Comparison of ENCODE assay signal across 9 mouse cellular contexts in genomic region chr9:20869246-20869645, GRCm38 (mm10). TPM values are rescaled to one million over a fixed set of nuclear protein-coding genes. Genes with fewer than 3 reads are reported as not detected.
DNase-seq lines count a peak whose midpoint lies in the region; ATAC-seq lines count a peak whose summit lies in the region.
"Had no signal": no experiment of that assay in that cellular context is flagged by ENCODE, and none has a peak within 500 bp of the region (broad histone marks: within the 10 kb centered on the region; RNA-seq: fewer than 3 reads in every experiment).

No protein-coding gene starts in this region.

- H3K4me3 ChIP-seq in forebrain, embryonic 10.5 days, result peak overlapping the region; percentile 43
- H3K4me3 ChIP-seq in forebrain, embryonic 11.5 days (ENCODE audit: low read depth, low read length), result no peak overlapping the region
- H3K4me3 ChIP-seq in embryonic facial prominence, embryonic 12.5 days, result peak overlapping the region; percentile 38
- H3K4me3 ChIP-seq in limb, embryonic 10.5 days, result peak overlapping the region; percentile 47
- peak overlapping the region; percentile 7; the same call in 1 of the 2 replicates for H3K4me3 ChIP-seq in neural tube, embryonic 12.5 days

- no peak overlapping the region for H3K9ac ChIP-seq in forebrain, embryonic 11.5 days (ENCODE audit: low read length)
- no peak overlapping the region for H3K9ac ChIP-seq in embryonic facial prominence, embryonic 12.5 days
- no peak overlapping the region for H3K9ac ChIP-seq in neural tube, embryonic 12.5 days

- H3K4me2 ChIP-seq in forebrain, embryonic 11.5 days (ENCODE audit: low read depth, low read length, severe bottlenecking), result no peak overlapping the region; the same call in 1 of the 2 replicates
- peak overlapping the region; percentile 49 for H3K4me2 ChIP-seq in embryonic facial prominence, embryonic 12.5 days (replicated peaks)
- peak overlapping the region; percentile 48 for H3K4me2 ChIP-seq in neural tube, embryonic 12.5 days (replicated peaks)

- H3K27me3 ChIP-seq in forebrain, embryonic 10.5 days (ENCODE audit: poor library complexity, severe bottlenecking), result peaks cover 54% of the 10 kb centered on the region
- H3K27me3 ChIP-seq in forebrain, embryonic 11.5 days (ENCODE audit: control insufficient read depth, insufficient read depth, low read length), result peaks cover 28% of the 10 kb centered on the region
- H3K27me3 ChIP-seq in embryonic facial prominence, embryonic 12.5 days, result peaks cover 45% of the 10 kb centered on the region
- H3K27me3 ChIP-seq in limb, embryonic 10.5 days (ENCODE audit: low read depth, poor library complexity, severe bottlenecking), result peaks cover 60% of the 10 kb centered on the region
- peaks cover 41% of the 10 kb centered on the region for H3K27me3 ChIP-seq in neural tube, embryonic 12.5 days (replicated peaks)

- no peaks in the 10 kb centered on the region for H3K36me3 ChIP-seq in forebrain, embryonic 10.5 days (replicated peaks)
- no peaks in the 10 kb centered on the region for H3K36me3 ChIP-seq in forebrain, embryonic 11.5 days (ENCODE audit: control insufficient read depth, insufficient read depth, low read length)
- no peaks in the 10 kb centered on the region for H3K36me3 ChIP-seq in embryonic facial prominence, embryonic 12.5 days
- no peaks in the 10 kb centered on the region for H3K36me3 ChIP-seq in limb, embryonic 10.5 days
- H3K36me3 ChIP-seq in neural tube, embryonic 12.5 days, result no peaks in the 10 kb centered on the region

- peaks cover 9% of the 10 kb centered on the region for H3K4me1 ChIP-seq in forebrain, embryonic 10.5 days
- H3K4me1 ChIP-seq in forebrain, embryonic 11.5 days (replicated peaks; ENCODE audit: control insufficient read depth, insufficient read depth, low read length), result 0 out of 2 replicates have a peak, but pooled peaks cover 2% of the 10 kb centered on the region
- no peaks in the 10 kb centered on the region for H3K4me1 ChIP-seq in embryonic facial prominence, embryonic 12.5 days
- H3K4me1 ChIP-seq in limb, embryonic 10.5 days, result peaks cover 12% of the 10 kb centered on the region
- no peaks in the 10 kb centered on the region for H3K4me1 ChIP-seq in neural tube, embryonic 12.5 days

- no peak for DNase-seq in forebrain, embryonic 10.5 days (ENCODE audit: extremely low spot score, low spot score)
- DNase-seq in forebrain, embryonic 11.5 days (ENCODE audit: low spot score), result no peak
- peak; percentile 43 to 50 for DNase-seq in B cell, adult 2 months
- DNase-seq in limb, embryonic 10.5 days (ENCODE audit: low spot score), result no peak
- DNase-seq in urinary bladder, postnatal 10 days (ENCODE audit: low spot score), result no peak
- no peak for DNase-seq in yolk sac, embryonic 10.5 days (ENCODE audit: low spot score)

- no peak overlapping the region for H3K27ac ChIP-seq in forebrain, embryonic 10.5 days
- H3K27ac ChIP-seq in forebrain, embryonic 11.5 days (ENCODE audit: low read depth, low read length), result no peak overlapping the region
- H3K27ac ChIP-seq in embryonic facial prominence, embryonic 12.5 days, result no peak overlapping the region
- H3K27ac ChIP-seq in limb, embryonic 10.5 days, result no peak overlapping the region
- no peak overlapping the region for H3K27ac ChIP-seq in neural tube, embryonic 12.5 days

- ATAC-seq in forebrain, embryonic 11.5 days (replicated peaks; ENCODE audit: low FRiP score), result no peak
- no peak for ATAC-seq in embryonic facial prominence, embryonic 12.5 days (ENCODE audit: insufficient number of reproducible peaks, insufficient read depth, low FRiP score, low TSS enrichment)
- no peak for ATAC-seq in neural tube, embryonic 12.5 days (ENCODE audit: low FRiP score, low read depth)
- ATAC-seq: Patski had no signal

- H3K9me3 ChIP-seq in forebrain, embryonic 10.5 days, result no peaks in the 10 kb centered on the region
- no peaks in the 10 kb centered on the region for H3K9me3 ChIP-seq in forebrain, embryonic 11.5 days (ENCODE audit: control insufficient read depth, low read length)
- H3K9me3 ChIP-seq in embryonic facial prominence, embryonic 12.5 days, result no peaks in the 10 kb centered on the region
- no peaks in the 10 kb centered on the region for H3K9me3 ChIP-seq in limb, embryonic 10.5 days (replicated peaks)
- H3K9me3 ChIP-seq in neural tube, embryonic 12.5 days, result no peaks in the 10 kb centered on the region

- 10% methylated on average over 19 of the region's 19 CpGs for WGBS in forebrain, embryonic 10.5 days
- WGBS in forebrain, embryonic 11.5 days, result 10% methylated on average over 19 of the region's 19 CpGs
- 4% methylated on average over 19 of the region's 19 CpGs for WGBS in embryonic facial prominence, embryonic 12.5 days
- whole genome bisulfite sequencing in limb, embryonic 10.5 days, result 5% methylated on average over 19 of the region's 19 CpGs
- 5% methylated on average over 19 of the region's 19 CpGs for WGBS in neural tube, embryonic 12.5 days

RNA-seq across cellular contexts. Expression of gene A230050P20Rik, which starts 0.8 kb away (rescaled TPM):
- 1.2 and 1.9 TPM in 2 replicates for polyA plus RNA-seq in forebrain, embryonic 10.5 days (2016; fragmentation: Nextera tagmentation; extraction: Ambion mirVana)
- 1.3 and 1.6 TPM in 2 replicates for polyA plus RNA-seq in forebrain, embryonic 11.5 days (2014; fragmentation: Nextera tagmentation; extraction: Ambion mirVana)
- polyA plus RNA-seq in embryonic facial prominence, embryonic 12.5 days (2016; fragmentation: Nextera tagmentation; extraction: Ambion mirVana), result 3.0 and 3.9 TPM in 2 replicates
- polyA plus RNA-seq in limb, embryonic 10.5 days (2016; fragmentation: Nextera tagmentation; extraction: Ambion mirVana), result 1.7 and 1.8 TPM in 2 replicates
- polyA plus RNA-seq in neural tube, embryonic 12.5 days (2016; fragmentation: Nextera tagmentation; extraction: Ambion mirVana), result 1.4 and 1.6 TPM in 2 replicates

RNA-seq across cellular contexts. Expression of gene Angptl6, which starts 10.3 kb away (rescaled TPM):
- polyA plus RNA-seq in forebrain, embryonic 10.5 days (2016; fragmentation: Nextera tagmentation; extraction: Ambion mirVana), result 4.4 and 5.1 TPM in 2 replicates
- polyA plus RNA-seq in forebrain, embryonic 11.5 days (2014; fragmentation: Nextera tagmentation; extraction: Ambion mirVana), result 4.3 and 5.3 TPM in 2 replicates
- 3.5 and 3.7 TPM in 2 replicates for polyA plus RNA-seq in embryonic facial prominence, embryonic 12.5 days (2016; fragmentation: Nextera tagmentation; extraction: Ambion mirVana)
- polyA plus RNA-seq in limb, embryonic 10.5 days (2016; fragmentation: Nextera tagmentation; extraction: Ambion mirVana), result 2.4 and 2.9 TPM in 2 replicates
- 5.8 and 6.7 TPM in 2 replicates for polyA plus RNA-seq in neural tube, embryonic 12.5 days (2016; fragmentation: Nextera tagmentation; extraction: Ambion mirVana)

RNA-seq across cellular contexts. Expression of gene Ppan, which starts 18.7 kb away (rescaled TPM):
- polyA plus RNA-seq in forebrain, embryonic 10.5 days (2016; fragmentation: Nextera tagmentation; extraction: Ambion mirVana), result 107 and 108 TPM in 2 replicates
- 71.2 and 75.1 TPM in 2 replicates for polyA plus RNA-seq in forebrain, embryonic 11.5 days (2014; fragmentation: Nextera tagmentation; extraction: Ambion mirVana)
- polyA plus RNA-seq in embryonic facial prominence, embryonic 12.5 days (2016; fragmentation: Nextera tagmentation; extraction: Ambion mirVana), result 75.0 and 79.3 TPM in 2 replicates
- 103 and 121 TPM in 2 replicates for polyA plus RNA-seq in limb, embryonic 10.5 days (2016; fragmentation: Nextera tagmentation; extraction: Ambion mirVana)
- 54.1 and 58.6 TPM in 2 replicates for polyA plus RNA-seq in neural tube, embryonic 12.5 days (2016; fragmentation: Nextera tagmentation; extraction: Ambion mirVana)

RNA-seq across cellular contexts. Expression of gene Eif3g, which starts 29.2 kb away (rescaled TPM):
- 425 and 433 TPM in 2 replicates for polyA plus RNA-seq in forebrain, embryonic 10.5 days (2016; fragmentation: Nextera tagmentation; extraction: Ambion mirVana)
- polyA plus RNA-seq in forebrain, embryonic 11.5 days (2014; fragmentation: Nextera tagmentation; extraction: Ambion mirVana), result 334 and 367 TPM in 2 replicates
- 330 and 337 TPM in 2 replicates for polyA plus RNA-seq in embryonic facial prominence, embryonic 12.5 days (2016; fragmentation: Nextera tagmentation; extraction: Ambion mirVana)
- polyA plus RNA-seq in limb, embryonic 10.5 days (2016; fragmentation: Nextera tagmentation; extraction: Ambion mirVana), result 415 and 453 TPM in 2 replicates
- polyA plus RNA-seq in neural tube, embryonic 12.5 days (2016; fragmentation: Nextera tagmentation; extraction: Ambion mirVana), result 301 and 309 TPM in 2 replicates

RNA-seq across cellular contexts. Expression of gene Rdh8, which starts 50.9 kb away (rescaled TPM):
- not detected in 2 replicates for polyA plus RNA-seq in forebrain, embryonic 10.5 days (2016; fragmentation: Nextera tagmentation; extraction: Ambion mirVana)
- polyA plus RNA-seq in forebrain, embryonic 11.5 days (2014; fragmentation: Nextera tagmentation; extraction: Ambion mirVana), result not detected in 2 replicates
- not detected in 2 replicates for polyA plus RNA-seq in embryonic facial prominence, embryonic 12.5 days (2016; fragmentation: Nextera tagmentation; extraction: Ambion mirVana)
- not detected in 2 replicates for polyA plus RNA-seq in limb, embryonic 10.5 days (2016; fragmentation: Nextera tagmentation; extraction: Ambion mirVana)
- polyA plus RNA-seq in neural tube, embryonic 12.5 days (2016; fragmentation: Nextera tagmentation; extraction: Ambion mirVana), result not detected in 2 replicates
- polyA plus RNA-seq: Patski had no signal

Comparison
In these comparisons a context has a peak if more than half of its experiments do, and no peak if none do; other contexts are left out.
1. DNase-seq: peak in B cell, adult 2 months (2 of 2); none in forebrain, embryonic 10.5 days (single experiment), forebrain, embryonic 11.5 days (single experiment), limb, embryonic 10.5 days (single experiment), urinary bladder, postnatal 10 days (single experiment) and yolk sac, embryonic 10.5 days (single experiment).